Mouse (Mus musculus) CD8-positive naive resting alpha-beta T cell, adult 2 months (primary cell): ENCODE measurements around the gene Tspan4.
"Not testable (repeated sequence)": the region's sequence is repeated elsewhere in the genome, so short reads cannot be mapped to it uniquely, and the experiment has no call there.

Experiments
- DNase-seq, 2 experiments: peaks; one replicate each; pipeline ENCODE4 v3.0.0; 2022; ENCODE audit warnings: low read depth in 2 of 2, low spot score in 2 of 2

The Tspan4 gene

DNA sequence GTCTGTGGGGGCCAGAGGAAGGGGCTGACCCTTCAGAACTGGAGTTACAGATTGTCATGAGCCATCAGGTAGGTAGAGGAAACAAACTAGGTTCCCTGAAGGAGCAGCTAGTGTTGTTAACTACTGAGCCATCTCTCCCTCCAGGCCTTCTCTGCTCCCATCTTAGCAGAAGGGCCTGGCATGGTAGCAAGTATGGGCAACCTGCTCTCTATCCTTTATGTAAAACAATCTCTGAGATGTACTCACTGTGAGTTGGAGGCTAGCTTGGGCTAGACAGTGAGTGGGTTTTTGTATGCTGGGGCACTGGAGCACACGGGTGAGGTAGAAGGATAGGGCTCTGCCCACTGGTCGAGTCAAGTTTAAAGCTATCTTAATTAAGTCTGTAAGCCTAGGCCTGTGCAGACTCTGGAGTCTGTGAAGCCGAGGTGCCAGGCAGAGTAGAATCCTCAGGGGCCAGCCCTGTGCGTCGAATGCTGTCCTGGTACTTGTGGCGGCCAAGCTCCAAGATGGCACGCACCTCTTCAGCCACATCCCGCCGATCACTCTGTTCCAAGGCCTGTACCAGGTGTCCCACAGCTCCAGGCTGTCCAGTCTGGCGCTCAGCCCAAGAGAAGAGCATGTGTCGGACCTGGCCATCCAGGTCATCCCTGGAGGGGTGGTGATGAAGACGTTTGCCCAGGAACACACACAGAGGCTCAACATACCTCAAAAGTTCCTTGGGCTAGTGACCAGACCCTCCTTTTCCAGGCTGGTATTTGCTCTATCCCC lies 36.7 kb upstream of the Tspan4 start:
- no peak for DNase-seq

DNA sequence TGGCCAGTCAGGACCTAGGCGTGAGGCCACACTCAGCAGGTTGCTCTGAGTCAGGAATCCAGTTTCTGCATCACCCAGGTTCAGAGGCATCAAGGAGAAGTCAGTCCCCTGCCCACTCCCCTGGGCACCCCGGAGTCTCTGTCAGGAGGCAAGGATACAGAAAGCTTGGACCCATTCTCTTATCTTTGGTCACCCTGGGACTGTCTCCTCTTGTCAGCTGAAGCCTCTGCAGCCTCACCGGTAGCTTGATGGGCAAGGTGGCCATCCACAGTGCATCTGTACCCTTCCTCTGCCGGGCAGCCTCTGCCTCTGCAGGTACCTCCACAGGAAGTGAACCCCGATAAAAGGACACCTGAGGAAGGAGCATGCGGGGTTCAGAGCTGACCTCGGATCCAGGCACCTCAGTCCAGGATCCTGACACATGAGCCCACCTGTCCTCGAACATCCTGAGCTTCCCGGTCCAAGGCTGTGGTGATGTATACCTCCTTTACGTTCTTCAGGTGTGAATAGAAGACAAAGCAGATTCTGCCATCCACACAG lies 35.8 kb upstream of the Tspan4 start:
- no peak for DNase-seq

DNA sequence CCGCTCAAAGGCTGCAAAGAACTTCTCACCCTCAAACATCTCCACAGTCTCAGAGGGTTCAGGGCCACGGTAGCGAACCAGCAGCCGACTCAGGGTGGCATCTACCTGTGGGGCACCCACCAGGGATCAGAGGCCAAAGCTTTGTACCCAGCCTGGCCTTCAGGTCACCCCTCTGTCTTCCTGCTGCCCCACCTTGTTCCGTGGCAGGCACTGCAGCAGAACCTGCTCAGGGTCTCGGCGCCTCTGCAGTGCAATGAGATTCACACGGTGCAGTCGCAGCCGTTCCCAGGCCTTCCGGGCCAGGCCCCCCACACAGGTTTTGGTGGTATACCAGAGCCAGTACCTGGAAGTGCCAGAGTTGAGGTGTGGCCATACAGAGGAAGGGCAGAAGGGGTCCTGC lies 35.2 kb upstream of the Tspan4 start:
- no peak for DNase-seq

DNA sequence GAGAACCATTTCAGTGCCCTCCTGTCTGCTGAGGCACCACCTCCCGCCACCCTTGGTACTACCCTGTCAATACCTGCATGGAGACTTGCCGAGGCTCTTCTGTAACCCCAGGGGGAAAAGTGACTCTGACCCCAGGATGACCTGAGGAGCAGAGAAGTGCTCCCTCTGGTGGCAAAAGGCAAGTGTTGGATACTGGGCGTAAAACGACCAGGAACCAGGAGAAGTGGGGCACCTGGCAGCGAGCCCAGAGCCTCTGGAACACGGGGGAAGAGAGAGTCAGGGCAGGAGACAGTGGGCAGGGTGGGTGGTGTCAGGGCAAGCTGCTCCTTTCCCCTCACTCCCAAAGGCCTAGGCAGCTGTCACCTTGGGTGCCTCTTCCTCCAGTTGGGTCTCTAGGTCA lies 34.4 kb upstream of the Tspan4 start:
- no peak for DNase-seq

DNA sequence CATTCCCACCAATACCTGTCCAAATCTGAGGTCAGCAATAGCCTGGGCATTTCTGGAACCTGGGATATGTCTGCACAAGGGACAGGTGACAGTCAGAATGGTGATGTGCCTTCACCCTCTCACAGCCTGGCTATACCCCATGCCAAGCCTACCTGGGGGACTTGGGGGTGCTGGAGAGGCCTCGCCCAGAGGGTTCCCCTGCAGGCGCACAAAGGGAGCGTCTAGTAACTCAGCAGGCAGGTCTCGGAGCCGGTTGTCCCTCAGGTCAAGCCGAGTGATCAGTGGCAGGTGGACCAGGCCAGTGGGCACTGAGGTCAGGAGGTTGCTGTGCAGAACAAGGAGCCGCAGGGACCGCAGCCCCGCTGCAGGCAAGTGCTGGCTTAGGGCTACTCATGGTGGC lies 33.6 kb upstream of the Tspan4 start:
- no peak for DNase-seq

DNA sequence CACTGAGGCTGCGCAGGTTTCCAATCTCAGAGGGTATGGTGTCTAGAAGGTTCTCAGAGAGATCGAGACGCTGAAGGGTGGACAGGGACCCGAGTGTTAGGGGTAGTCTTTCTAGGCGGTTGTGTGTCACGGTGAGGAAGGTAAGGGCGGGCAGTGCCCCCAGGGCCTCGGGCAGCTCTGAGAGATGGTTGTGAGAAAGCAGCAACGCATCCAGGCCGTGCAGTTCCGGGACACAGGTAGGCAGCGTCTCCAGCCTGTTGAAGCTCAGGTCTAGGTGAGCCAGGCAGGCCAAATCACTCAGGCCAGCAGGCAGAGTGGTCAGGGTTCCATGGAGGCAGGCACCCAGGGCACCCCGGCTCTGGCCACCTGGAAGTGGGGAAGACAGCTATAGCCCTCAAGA lies 32.8 kb upstream of the Tspan4 start:
- no peak for DNase-seq

DNA sequence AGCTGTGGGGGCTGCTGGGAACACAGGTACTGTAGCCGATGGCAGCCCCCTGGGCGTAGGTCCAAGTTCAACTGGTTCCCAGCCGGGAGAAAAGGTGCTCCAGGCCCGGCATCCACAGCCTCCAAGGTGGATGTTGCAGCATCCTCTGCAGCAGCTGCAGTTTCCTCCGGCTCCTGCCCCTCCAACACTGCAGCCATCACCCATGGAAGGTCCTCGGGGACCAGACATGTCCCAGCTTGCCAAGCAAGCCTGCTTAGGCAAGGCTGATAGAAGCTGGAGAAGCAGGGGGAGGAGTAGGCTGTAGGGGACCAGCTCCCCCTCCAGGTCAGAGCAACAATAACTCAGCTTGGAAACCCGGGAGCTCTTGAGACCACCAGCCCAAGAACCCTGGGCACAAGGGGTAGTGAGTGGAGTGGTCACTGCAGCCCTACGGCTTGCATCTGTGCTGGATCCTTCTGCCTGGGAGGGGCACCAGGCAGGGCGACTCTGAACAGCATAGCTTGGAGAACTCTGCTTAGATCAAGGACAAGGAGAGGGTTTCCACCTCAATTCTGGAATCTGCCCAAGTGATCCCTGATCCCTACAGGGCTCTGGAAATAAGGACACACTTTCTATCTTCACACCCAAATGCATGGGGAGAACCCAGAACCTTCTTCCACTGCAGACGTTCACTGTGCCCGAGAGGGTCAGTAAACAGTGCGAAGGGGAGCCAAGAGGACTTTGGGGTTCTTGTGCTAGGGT lies 31.8 kb upstream of the Tspan4 start:
- no peak for DNase-seq

DNA sequence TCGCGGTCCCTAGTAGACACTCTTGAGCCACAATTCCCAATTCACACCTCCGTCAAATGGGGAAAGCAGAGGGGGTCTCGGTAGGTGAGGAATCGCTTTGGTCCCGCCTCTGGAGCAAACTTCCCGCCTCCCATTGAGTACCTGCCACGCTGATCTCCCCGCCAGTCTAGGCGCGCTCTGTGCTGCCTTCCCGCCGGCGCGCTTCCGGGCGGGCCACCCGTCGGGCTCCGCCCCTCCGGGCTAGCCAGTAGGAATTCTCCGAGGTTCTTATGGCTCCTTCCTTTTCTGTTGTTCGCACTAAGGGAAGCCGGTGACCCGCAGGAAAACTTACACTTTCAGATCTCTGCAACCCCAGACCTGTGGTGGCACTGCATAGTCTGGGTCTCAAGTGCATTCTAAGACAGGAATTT lies 31.2 kb upstream of the Tspan4 start, which contains the start of gene Pidd1:
Gene Pidd1 (minus strand): TSS at position 198 of the 410 bp plus-strand sequence.
- DNase-seq, result no peak

DNA sequence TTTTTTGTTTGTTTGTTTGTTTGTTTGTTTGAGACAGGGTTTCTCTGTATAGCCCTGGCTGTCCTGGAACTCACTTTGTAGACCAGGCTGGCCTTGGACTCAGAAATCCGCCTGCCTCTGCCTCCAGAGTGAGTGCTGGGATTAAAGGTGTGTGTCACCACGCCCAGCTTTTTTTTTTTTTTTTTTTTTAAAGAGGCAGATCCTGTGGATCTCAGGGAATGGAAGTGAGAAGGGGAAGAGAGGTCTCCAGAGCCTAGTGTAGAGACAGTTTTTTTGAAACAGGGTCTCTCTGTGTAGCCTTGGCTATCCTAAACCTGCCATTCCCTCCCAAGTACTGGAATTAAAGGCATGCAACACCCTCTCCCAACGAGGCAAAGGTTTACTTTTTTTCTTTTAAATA lies 28.7 kb upstream of the Tspan4 start:
- not testable (repeated sequence) for DNase-seq

DNA sequence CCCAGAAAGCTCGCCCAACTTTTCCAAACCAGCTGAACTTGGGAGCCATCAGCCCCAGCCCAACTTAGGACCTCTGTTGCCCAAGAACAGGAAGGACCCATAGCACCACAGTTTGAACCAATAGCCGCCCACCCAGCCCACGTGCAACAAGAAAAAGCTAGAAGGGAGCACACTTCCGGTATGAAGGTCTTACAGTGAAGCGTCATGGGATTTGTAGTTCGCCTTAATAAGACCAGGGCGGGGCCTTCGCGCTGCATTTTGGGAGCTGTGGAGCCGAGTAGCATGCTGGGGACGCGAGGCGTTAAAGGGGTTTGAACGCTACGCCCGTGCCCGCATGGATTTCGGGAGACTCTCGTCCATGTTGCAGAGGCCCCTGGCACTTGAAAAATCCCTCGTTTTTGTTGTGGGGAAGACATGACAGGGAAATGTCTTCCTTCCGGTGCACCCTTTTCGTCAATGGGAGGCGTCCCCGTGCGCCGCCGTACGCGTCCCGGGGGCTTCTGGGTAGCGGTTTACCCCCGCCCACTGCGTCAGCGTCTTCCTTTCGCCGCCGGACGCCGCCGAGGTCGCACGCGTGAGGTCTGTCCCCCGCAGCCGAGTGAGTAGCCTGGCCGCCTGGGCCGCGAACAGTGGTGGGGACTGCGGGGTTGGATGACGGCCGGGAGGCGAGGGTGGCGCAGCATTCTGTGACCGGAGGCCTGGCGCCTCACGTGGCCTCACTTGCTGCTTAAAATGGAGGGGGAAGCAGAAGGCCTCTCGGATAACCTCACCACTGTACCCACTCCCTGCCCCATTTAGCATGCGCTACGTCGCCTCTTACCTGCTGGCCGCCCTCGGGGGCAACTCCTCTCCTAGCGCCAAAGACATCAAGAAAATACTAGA lies 27.7 kb upstream of the Tspan4 start, which contains the start of gene Rplp2:
Gene Rplp2 (plus strand): TSS at position 261 of the 882 bp plus-strand sequence.
- peak; percentile 85 to 93 for DNase-seq

DNA sequence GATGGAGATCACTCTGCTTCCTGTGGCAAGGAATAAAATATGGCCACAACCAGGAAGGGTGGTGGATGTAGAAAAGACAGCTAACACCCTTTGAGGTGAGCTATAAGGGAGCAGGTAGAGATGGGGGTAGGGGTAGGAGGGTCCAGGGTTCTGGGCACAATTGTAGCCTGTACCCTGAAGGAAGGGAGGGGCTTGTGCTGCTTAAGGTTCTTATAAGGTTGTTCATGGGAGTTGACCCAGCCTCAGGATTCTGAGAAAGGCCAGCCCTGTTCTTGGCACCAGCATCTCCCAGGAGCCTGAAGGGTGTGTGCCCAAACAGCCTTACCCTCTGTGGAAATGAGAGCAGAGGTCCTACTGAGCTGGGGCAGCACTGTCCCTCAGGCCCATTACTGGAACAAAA lies 23.1 kb upstream of the Tspan4 start:
- no peak for DNase-seq

DNA sequence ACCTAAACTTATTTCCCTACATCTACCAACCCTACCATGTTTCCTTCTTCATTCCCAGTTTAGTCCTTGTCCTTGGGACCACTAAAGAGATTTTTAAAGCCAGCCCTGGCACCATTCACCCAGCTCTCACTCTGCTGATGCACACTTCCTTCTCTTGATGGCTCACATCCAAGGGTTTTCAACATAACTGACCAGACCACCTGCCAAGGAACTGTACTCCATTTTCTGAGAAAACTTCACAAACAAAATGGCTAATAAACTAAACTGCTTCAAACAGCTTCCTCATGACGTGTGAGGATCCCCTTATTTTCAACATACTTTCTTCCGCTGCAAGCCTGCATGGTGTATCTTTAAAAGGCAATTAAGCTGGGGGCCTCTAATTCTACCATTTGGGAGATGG lies 21.4 kb upstream of the Tspan4 start:
- DNase-seq, result no peak

DNA sequence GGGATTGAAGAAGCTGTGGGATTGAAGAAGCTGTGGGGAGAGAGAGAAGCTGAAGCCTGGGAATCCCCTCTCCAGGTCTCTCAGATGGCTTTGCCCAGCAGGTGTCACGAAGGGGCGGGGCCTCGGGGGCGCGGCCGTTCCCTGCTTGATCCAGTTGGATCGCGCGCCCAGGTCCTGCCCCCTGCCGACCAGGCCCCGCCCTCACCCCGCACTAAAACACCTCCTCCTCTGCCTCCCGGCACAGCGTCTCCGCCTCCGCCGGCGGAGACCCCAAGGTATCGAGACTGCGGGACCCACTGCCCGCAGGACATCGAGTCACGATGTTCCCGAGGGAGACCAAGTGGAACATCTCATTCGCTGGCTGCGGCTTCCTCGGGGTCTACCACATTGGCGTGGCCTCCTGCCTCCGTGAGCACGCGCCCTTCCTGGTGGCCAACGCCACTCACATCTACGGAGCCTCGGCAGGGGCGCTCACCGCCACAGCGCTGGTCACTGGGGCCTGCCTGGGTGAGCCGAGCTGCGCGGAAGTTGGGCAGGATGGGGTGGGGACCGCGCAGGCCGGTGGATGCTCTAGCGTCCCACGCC lies 20.0 kb upstream of the Tspan4 start, which contains the start of gene Pnpla2:
Gene Pnpla2 (plus strand): TSS at position 232 of the 585 bp plus-strand sequence.
- DNase-seq, result peak; percentile 83 to 90

DNA sequence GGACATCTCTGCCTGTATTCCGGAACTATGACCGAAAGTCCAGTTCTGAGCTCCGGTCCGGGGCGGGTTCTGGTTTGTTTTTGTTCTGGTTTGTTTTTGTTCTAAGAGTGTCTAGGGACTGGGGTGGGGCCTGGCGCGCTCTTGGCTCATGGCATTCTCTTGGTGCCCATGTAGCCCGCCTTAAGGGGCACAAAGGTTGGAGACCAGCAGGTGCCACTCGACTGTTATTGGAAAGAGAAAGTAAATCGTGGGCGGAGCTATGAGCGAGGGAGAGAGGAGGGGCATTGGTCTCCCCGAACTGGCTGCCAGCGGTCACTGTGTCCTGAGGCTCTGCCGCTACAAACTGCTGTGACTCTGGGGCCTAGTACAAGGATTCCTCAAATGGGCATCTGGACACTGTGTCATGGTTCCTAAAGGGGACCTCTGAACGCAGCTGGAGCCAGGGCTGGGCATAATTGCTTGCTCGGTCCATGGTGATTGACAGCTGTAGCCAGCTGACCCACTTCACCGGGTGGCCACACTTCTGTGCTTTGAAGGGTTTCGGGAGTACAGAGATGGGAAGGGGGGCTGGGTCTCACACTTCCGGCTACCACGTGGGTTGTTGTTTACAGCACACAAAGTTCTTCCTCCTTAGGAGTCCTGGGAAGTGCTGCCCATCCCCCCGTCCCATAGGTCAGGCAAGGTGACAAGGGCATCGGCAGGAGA lies 19.3 kb upstream of the Tspan4 start:
- DNase-seq, result no peak

DNA sequence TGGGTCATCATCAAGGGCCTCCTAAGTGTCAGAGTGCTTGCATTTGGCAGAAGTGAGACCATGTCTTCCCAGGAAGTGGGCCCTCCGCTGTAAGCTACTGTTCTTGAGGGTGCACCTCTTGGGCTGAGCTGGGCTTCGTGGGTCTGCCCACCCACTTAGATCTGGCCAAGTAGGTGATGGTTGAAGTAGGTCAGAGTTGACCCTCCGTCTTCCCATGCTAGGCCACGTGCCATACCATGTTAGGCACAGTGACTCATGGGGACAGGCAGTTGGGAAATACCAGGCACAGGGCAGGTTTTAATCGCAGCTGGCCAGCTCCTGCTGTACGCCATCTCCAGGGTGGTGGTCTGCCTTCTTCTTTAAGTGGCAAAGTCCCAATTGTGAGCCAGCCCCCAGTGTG lies 18.3 kb upstream of the Tspan4 start:
- no peak for DNase-seq

DNA sequence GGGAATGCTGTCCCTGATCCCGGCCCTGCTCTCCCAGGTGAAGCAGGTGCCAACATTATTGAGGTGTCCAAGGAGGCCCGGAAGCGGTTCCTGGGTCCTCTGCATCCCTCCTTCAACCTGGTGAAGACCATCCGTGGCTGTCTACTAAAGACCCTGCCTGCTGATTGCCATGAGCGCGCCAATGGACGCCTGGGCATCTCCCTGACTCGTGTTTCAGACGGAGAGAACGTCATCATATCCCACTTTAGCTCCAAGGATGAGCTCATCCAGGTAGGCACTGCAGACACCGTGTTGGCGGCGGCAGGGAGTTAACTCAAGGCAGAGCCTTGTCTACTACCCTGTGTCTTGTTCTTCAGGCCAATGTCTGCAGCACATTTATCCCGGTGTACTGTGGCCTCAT lies 17.8 kb upstream of the Tspan4 start:
- no peak for DNase-seq

DNA sequence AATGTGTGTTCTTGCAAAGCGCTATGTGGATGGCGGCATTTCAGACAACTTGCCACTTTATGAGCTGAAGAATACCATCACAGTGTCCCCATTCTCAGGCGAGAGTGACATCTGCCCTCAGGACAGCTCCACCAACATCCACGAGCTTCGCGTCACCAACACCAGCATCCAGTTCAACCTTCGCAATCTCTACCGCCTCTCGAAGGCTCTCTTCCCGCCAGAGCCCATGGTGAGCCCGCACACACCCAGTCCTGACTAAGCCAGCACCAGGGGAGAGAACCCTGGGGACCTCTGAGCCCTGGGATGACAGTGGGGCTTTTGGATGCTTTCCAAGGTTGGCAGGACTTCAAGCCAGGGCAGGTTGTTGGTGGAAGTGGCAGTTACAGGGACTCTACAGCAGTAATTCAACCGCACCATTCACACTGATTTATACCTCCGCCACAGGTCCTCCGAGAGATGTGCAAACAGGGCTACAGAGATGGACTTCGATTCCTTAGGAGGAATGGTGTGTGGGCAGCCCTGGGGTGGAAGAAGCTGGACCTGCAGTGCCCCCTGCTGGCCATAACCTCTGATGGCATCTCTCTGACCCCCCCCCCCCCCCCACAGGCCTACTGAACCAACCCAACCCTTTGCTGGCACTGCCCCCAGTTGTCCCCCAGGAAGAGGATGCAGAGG lies 16.9 kb upstream of the Tspan4 start:
- peak in 1 of 2 experiments; percentile 67 for DNase-seq

DNA sequence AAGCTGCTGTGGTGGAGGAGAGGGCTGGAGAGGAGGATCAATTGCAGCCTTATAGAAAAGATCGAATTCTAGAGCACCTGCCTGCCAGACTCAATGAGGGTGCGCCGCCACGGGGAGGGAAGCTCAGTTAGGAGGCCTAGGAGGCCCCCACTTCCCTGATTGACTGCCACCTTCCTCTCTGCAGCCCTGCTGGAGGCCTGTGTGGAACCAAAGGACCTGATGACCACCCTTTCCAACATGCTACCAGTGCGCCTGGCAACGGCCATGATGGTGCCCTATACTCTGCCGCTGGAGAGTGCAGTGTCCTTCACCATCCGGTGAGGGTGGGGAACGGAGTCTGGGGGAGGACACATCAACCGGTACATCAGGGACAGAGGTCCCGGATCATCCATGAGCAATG lies 16.4 kb upstream of the Tspan4 start:
- no peak for DNase-seq

DNA sequence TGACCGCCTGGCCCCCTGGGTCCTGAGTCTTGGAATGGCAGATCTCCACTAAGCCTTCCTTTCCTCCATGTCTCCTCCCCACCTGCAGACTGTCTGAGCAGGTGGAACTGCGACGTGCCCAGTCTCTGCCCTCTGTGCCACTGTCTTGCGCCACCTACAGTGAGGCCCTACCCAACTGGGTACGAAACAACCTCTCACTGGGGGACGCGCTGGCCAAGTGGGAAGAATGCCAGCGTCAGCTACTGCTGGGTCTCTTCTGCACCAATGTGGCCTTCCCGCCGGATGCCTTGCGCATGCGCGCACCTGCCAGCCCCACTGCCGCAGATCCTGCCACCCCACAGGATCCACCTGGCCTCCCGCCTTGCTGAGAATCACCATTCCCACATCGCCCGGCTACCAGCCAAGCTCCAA lies 15.7 kb upstream of the Tspan4 start:
- DNase-seq, result no peak

DNA sequence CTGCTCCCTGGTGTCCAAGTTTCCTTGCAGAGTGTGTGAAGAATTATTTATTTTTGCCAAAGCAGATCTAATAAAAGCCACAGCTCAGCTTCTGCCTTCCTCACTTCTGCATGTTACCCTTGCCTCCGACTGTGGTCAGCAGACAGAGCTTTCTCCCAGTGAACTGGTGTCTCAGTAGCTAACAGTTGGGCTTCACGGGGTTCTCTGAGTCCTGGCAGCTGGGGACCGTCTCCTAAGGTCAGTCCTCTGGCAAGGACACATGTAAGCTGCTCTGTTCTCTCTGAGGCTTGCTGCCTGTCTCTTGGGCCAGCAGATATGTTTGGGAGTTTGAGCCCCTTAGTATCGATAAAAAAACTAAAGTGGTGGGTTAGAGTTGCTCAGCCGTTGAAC lies 15.0 kb upstream of the Tspan4 start:
- no peak for DNase-seq
